Mouse (Mus musculus) thymus, postnatal 10 days (tissue): ENCODE results near the gene Cyp2j13.
"Not testable (repeated sequence)": the region's sequence is repeated elsewhere in the genome, so short reads cannot be mapped to it uniquely, and the experiment has no call there.

Source experiments
- DNase-seq, 2 experiments: peaks; one replicate each; pipeline ENCODE4 v3.0.0; 2021; ENCODE audit warnings: low spot score in 2 of 2

The Cyp2j13 gene

GRCm38 (mm10) chr4:96077261-96078125 is at the start of gene Cyp2j13:
TSS of gene Cyp2j13 (minus strand) at chr4:96077546.
- no peak for DNase-seq

- no peak for DNase-seq
Measured at GRCm38 (mm10) chr4:96096841-96097240, 19.5 kb upstream of the Cyp2j13 start.

GRCm38 (mm10) chr4:96091869-96092268 is 14.5 kb upstream of the Cyp2j13 start:
- no peak for DNase-seq

GRCm38 (mm10) chr4:96089356-96090048 is 12.2 kb upstream of the Cyp2j13 start:
- DNase-seq: not testable (repeated sequence)

- no peak for DNase-seq
Measured at GRCm38 (mm10) chr4:96078308-96078707, 962 bp upstream of the Cyp2j13 start.

DNA sequence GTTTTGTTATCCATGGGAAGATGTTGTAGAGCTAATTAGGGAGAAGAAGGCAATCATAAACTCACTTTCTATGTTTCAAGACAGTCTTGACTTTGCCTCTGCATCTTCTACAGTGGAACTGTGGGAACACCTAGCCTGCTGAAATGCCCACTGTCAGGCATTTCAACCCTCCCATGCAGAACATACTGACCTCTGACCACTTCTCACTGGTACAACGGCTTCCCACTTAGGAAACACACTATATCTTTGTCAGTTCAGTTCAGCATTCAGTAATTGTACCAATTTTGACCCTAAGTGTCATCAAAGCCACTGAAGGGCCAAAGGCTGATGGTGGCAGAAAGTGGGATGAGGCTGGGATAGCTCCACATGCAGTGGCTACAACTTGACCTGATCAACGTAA is 15.3 kb downstream of the Cyp2j13 start:
- DNase-seq: no peak

- DNase-seq: no peak
Measured at GRCm38 (mm10) chr4:96060106-96060505, 17.2 kb downstream of the Cyp2j13 start.

DNA sequence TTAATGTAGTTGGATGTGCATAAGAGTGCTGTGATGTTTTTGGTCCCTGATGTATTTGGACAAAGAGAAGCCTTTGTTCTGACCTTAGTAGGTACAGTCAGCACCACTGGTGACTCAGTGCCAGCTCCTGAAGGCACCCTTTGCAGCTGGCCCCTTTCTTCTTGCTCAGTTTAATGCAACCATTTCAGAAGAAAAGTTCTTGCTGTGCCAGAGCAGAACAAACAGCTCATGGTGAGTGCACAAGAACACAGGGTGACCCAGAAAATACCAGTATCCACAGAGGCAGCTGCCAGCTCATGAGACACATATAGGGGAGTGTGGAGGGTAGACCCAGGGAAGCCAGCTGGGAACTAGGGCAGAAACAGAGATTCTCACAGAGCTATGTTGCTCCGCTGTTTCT is 48.9 kb downstream of the Cyp2j13 start:
- DNase-seq: no peak

DNA sequence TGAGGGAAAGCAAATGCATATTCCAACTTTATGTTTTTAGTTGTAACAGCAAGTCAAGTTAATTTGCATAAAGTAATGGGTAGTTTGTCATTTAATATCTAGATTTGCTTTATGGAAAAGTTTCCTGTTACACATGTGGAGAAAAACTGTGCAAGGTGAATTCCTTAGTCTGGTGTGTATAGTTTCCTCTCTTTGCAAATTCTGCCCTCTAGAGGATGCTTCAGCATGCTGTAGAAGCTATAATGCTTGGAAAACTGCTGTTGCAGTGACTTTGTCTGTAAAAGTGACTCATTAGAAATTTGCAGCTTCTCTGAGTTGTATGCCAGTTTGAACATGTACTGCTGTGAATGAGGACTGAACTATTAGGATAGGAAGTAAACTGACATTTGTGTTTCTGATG is 54.5 kb downstream of the Cyp2j13 start:
- no peak for DNase-seq

- DNase-seq: no peak
Measured at GRCm38 (mm10) chr4:96016875-96017274, 60.5 kb downstream of the Cyp2j13 start.

- DNase-seq: not testable (repeated sequence)
Measured at GRCm38 (mm10) chr4:95982221-95982620, 95.1 kb downstream of the Cyp2j13 start.
